Mouse (Mus musculus) heart, adult 2 months (tissue): ENCODE results near the gene Mybphl.

Experiments
- CTCF ChIP-seq: fragments of 200-600 bp; IDR thresholded peaks from 2 replicates; pipeline ENCODE4 v1.8.1; 2022; ENCODE audit warnings: antibody characterized with exemption, mild to moderate bottlenecking, moderate library complexity
- EP300 ChIP-seq: fragments of 200-500 bp; IDR thresholded peaks from 2 replicates; pipeline ENCODE4 v1.6.1; 2011; ENCODE audit warnings: low read depth, low read length, control low read depth; ENCODE audit not compliant: insufficient read depth
- POLR2A ChIP-seq: fragments of 200-500 bp; IDR thresholded peaks from 2 replicates; pipeline ENCODE4 v1.6.1; 2011; ENCODE audit warnings: mild to moderate bottlenecking, low read depth, low read length, control low read depth; ENCODE audit not compliant: insufficient read depth

- no peak for TF ChIP-seq POLR2A
- no peak for TF ChIP-seq CTCF
- no peak for TF ChIP-seq EP300
These were observed 46.5 kb downstream of the Mybphl start for GRCm38 (mm10) chr3:108411026-108411753.
